Mouse (Mus musculus) B cell, adult 2 months (primary cell): ENCODE data around the gene Phf1.
"Not testable (repeated sequence)": the region's sequence is repeated elsewhere in the genome, so short reads cannot be mapped to it uniquely, and the experiment has no call there.

ENCODE experiments used
- DNase-seq, 2 experiments: peaks; one replicate each; pipeline ENCODE4 v3.0.0; 2022

Phf1 gene

GRCm38 (mm10) chr17:26951406-26951805 is 18.6 kb downstream of the Phf1 start:
- peak; percentile 88 to 90 for DNase-seq

GRCm38 (mm10) chr17:26951952-26952877 is 19.4 kb downstream of the Phf1 start:
- DNase-seq, result no peak

- DNase-seq, result no peak
These were observed 20.3 kb downstream of the Phf1 start for GRCm38 (mm10) chr17:26953201-26953600.

GRCm38 (mm10) chr17:26953726-26954125 is 20.9 kb downstream of the Phf1 start:
- DNase-seq, result no peak

GRCm38 (mm10) chr17:26956309-26956708 is 23.5 kb downstream of the Phf1 start:
- no peak for DNase-seq

- no peak for DNase-seq
These were observed 24.0 kb downstream of the Phf1 start for GRCm38 (mm10) chr17:26956895-26957294.

GRCm38 (mm10) chr17:26957872-26958271 is 25.0 kb downstream of the Phf1 start:
- no peak for DNase-seq

- no peak for DNase-seq
These were observed 26.0 kb downstream of the Phf1 start for GRCm38 (mm10) chr17:26958880-26959279.

GRCm38 (mm10) chr17:26959815-26960214 is 27.0 kb downstream of the Phf1 start:
- DNase-seq, result no peak

- DNase-seq, result no peak
These were observed 28.9 kb downstream of the Phf1 start for GRCm38 (mm10) chr17:26961572-26962240.

- no peak for DNase-seq
These were observed 34.1 kb downstream of the Phf1 start for GRCm38 (mm10) chr17:26966993-26967392.

GRCm38 (mm10) chr17:26967477-26967876 is 34.6 kb downstream of the Phf1 start:
- DNase-seq, result no peak

GRCm38 (mm10) chr17:26968200-26968611 is 35.4 kb downstream of the Phf1 start:
- no peak for DNase-seq

GRCm38 (mm10) chr17:26969257-26969656 is 36.4 kb downstream of the Phf1 start:
- DNase-seq, result no peak

GRCm38 (mm10) chr17:26970221-26970620 is 37.4 kb downstream of the Phf1 start:
- DNase-seq, result no peak

GRCm38 (mm10) chr17:26971247-26971905 is 38.5 kb downstream of the Phf1 start:
- no peak for DNase-seq

GRCm38 (mm10) chr17:26972107-26972506 is 39.3 kb downstream of the Phf1 start:
- DNase-seq, result no peak

GRCm38 (mm10) chr17:26972703-26973574 is 40.1 kb downstream of the Phf1 start, which contains the start of gene Zbtb9:
TSS of gene Zbtb9 (plus strand) at chr17:26973167.
- DNase-seq, result peak; percentile 95

GRCm38 (mm10) chr17:26974547-26974946 is 41.7 kb downstream of the Phf1 start:
- no peak for DNase-seq

GRCm38 (mm10) chr17:26975415-26975814 is 42.6 kb downstream of the Phf1 start:
- no peak for DNase-seq

GRCm38 (mm10) chr17:26977354-26977753 is 44.5 kb downstream of the Phf1 start:
- DNase-seq, result not testable (repeated sequence)

- DNase-seq, result peak; percentile 83 to 88
These were observed 46.6 kb downstream of the Phf1 start for GRCm38 (mm10) chr17:26979426-26979825.
